Mouse (Mus musculus) left cerebral cortex, postnatal 4 days (tissue): ENCODE data around the gene Flt3. TPM values are rescaled to one million over a fixed set of nuclear protein-coding genes. Genes with fewer than 3 reads are reported as not detected.
A peak's percentile ranks its signal among the peaks of the same experiment; 100 is the strongest.

Source experiments
- DNase-seq: peaks from one replicate; pipeline ENCODE4 v3.0.0-alpha.2; 2022
- intact Hi-C: fragments of 180-260 bp; cut with DNase I; formaldehyde crosslinking; loops from one replicate; pipeline ENCODE4 v1.15.1; 2025
- total RNA-seq, 2 experiments: library from RNA; stranded (reverse); gene quantifications; 2 replicates each; pipeline ENCODE4 v1.2.3; 2021

The Flt3 gene
- under 1 TPM; 0.42 to 0.64 TPM for total RNA-seq

DNA sequence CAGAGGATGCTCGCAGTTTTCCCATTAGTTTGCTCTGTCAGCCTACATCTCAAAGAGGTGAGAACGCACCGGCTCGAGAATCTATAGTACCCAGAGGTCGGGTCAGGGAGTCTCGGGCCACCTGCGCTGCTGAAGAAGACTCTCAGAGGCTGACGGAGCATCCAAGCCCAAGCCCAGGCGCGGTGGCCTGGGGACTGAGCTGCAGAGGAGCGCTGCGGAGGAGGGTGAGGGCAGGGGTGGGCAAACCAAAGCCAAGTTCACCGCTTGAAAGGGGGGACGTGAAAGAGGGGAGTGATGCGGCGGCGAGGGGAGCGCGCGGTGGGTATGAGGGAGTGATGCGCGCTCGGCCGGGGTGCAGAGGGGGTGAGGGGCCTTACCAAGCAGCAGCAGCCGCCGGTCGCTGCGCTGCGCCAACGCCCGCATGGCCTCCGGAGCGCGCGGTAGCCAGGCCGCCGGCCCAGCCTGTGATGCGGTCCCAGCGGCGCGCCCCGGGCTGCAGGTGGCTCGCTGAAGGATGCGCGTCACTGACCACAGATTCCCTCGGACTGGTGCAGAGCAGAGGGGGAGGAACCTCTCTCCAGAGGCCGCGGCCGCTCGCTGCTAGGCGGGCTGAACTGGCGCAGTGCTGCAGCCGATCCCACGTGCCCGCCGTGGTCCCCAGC lies at the start of gene Flt3:
Gene Flt3, minus strand, starts transcription at position 647 of the 662 bp plus-strand sequence.
- intact Hi-C loops: loop anchor here (10.0 kb wide), 1 partner anchor 445 kb away; no protein-coding TSS in a partner anchor
- peak; percentile 10 for DNase-seq

DNA sequence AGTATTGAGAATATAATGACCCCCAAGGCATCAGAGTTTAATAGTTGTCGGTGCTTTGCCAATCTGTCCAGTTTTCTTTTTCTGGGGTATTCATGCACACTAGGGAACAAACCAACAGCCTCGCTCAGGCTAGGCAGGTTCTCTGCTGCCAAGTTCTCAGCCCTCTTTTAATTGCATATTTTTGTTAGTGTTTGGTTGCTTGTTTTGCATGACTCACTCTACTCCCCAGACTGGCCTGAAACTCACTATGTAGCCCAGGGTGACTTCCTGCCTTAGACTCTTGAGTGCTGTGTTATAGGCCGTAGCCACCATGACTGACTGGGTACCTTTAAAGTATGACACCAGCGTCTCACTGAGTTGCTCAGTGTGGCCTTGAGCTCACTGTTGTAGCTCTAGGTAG lies 48.6 kb upstream of the Flt3 start:
- DNase-seq: no peak
- intact Hi-C loops: no loop called here

DNA sequence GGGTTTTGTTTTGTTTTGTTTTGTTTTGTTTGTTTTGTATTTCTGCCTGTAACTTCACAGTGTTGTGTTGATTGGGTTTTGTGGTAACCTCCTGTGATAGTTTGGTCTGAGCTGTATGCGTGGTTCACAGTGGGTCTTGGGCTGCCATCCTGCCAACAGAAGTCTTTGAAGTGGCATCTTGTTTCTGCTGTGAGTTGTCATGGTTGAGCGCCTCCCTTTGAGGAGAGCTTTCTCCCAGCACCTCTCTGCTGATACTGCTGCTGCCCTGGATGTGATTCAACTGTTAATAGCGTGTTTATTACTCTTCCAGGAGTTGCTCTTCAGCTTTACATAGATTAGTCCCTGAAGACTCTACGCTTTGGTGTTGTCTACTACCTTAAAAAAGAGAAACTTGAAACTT lies 48.2 kb upstream of the Flt3 start:
- DNase-seq: peak; percentile 17
- intact Hi-C loops: no loop called here

DNA sequence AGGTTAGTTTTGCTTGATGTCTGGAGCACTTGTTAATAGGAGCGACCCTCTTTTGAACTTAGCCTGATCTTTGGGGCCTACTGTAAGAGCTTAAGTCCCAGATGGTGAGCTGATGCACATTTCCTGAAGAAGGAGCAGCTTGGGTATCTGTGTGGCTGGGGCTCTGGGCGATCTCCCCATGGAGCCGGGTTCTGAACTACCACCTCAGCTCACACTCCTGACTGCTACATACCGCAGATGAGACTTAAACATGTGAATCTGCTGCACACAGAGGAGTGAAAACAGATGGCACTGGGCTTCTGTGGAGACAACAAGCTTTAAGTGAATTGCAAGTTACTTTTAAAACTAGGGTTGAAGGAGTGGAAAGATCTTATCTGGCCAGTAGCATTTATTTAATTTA lies 45.0 kb upstream of the Flt3 start:
- no peak for DNase-seq

DNA sequence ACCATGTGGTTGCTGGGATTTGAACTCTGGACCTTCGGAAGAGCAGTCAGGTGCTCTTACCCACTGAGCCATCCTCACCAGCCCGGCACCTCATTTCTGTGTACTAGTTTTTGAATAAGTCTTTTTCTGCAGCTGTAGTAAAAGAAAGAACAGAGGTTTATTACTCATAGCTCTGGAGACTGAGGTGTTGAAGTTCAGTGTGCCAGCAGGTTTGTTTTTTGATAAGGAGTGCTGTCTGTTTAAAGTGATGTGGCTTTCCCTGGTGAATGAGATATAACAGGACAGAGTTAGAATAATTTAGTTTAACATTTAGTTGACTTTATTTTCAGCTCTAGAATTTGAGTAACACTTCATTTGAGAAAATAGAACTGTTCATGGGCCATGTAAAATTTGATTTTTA lies 44.5 kb upstream of the Flt3 start:
- DNase-seq: no peak
- intact Hi-C loops: no loop called here

More for the DNA sequence above, 45.0 kb upstream of the Flt3 start:
- intact Hi-C loops: no loop called here

DNA sequence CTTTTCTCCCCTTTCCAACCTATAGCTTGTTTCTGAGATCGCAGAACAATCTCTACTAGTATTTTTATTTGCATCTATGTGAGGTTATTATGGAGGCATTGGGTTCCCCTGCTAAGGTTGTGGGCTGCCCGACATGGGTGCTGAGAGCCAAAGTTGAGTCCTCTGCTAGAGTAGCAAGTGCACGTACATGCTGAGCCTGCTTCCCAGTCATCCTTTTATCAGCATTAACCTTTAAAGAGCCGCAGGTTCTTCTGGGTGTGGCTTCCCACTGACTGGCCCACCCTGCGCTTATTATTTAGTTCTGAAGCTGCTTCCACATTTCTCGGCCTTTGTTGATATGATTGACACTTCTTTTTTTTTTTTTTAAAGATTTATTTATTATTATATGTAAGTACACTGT lies 44.0 kb upstream of the Flt3 start:
- intact Hi-C loops: no loop called here
- no peak for DNase-seq

DNA sequence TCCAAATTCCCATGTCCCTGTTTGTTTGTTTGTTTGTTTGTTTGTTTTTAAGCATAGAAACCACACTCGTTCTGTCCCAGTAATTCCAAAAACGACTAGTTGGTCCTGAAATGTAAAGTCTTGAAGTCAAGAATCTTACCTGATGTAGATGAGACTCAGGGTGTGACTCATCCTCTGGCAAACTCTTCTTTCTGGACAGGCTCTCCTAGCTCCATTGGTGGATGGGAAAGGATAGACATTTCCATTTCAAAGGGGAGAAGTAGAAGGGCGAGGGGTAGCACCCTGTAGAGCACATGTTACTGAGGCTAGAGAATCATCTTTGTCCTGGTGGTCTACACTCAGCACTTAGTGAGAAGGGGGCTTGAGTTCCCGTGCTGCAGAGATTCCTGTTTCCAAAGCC lies 42.5 kb upstream of the Flt3 start:
- DNase-seq: no peak
- intact Hi-C loops: no loop called here

DNA sequence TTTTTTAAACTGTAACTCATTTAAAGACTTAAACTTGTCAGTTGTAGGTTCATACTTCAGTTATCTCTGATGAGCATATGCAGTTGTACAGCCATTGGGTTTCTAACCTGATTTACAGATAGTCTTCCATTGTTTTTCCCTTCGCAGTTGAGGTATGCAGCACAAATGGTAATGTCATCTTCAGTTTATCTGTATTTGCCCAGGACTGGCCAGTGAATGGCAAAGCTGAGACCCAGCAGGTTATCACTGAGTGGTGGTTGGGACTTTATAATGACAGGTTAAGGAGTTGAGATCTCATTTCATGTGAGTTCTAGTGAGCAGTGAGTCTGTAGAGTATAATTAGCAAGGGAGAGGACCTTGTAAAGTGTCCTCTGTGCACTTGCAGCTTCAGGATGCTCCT lies 41.7 kb upstream of the Flt3 start:
- intact Hi-C loops: no loop called here
- DNase-seq: no peak

DNA sequence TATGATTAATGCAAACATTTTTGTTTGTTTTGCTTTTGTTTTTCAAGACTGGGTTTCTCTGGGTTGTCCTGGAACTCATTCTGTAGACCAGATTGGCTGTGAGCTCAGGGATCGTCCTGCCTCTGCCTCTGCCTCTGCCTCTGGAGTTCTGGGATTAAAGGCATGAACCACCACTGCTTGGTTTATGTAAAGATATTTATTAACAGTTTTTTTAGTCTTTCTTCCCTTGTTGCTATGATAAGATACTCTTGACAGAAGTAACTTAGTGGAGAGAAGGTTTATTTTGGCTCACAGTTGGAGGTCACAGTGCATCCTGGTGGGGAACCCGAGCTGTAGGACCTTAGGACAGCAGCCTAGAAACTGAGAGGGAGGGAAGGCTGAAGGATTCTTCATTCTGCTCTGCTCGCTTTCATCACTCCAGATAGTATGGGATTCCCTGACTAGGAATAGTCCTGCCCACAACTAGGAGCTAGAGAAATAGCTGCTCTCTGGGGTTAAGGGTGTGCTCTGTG lies 40.8 kb upstream of the Flt3 start:
- intact Hi-C loops: no loop called here
- no peak for DNase-seq

DNA sequence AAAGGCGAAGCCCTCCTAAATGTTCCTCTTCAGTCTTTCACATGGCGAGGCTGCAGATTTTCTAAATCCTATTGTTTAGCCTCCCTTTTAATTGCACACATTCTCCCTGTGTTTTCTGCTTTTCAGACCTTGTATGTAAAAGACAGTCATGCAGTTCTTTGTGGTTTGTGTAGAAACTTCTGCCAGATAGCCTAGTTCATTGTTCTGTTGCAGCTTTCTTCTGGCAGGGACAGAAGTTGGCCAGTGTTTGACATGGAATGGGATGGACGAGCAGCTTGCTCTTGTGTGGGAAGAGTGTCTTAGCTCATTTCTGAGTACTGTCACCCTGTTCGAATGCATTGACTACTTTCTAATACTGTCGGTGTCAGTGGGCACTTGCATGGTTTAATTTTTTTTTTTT lies 36.2 kb upstream of the Flt3 start:
- no peak for DNase-seq
- intact Hi-C loops: no loop called here

DNA sequence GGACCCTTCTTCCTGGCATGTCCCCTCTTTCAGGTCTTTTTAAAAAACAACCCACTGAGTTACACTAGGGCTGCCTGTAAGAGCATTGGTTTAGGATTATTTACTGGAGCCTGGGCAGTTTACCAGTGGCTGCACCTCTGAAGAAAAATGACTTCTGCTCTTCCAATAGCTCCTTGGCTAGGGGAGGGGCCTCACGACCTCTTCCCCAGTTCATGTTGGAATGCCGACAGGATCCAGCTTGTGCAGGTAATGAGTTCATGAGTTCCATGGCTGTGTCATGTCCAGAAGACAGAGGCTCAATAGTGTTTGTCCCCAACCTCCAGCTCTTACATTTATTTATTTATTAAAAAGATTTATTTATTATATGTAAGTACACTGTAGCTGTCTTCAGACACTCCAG lies 35.5 kb upstream of the Flt3 start:
- intact Hi-C loops: no loop called here
- no peak for DNase-seq

DNA sequence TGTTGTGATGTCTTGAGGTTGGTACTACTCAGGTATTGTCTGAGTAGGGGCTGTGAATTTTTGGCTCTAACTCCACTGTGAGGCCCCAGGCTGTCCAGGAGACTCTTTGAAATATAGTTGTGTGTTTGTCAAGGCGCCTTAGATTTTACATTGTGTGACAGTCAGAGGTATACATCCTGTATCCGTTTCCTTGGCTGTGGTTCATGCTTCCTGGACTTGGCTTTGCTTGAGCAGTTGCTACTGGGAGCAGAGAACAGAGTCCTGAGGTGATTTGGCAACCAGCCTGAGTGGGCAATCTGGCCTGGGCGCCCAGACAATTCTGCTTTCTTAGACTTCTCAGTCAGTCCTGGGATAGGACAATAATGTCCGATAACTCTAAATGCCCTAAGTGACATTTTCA lies 34.9 kb upstream of the Flt3 start:
- intact Hi-C loops: no loop called here
- peak; percentile 84 for DNase-seq

DNA sequence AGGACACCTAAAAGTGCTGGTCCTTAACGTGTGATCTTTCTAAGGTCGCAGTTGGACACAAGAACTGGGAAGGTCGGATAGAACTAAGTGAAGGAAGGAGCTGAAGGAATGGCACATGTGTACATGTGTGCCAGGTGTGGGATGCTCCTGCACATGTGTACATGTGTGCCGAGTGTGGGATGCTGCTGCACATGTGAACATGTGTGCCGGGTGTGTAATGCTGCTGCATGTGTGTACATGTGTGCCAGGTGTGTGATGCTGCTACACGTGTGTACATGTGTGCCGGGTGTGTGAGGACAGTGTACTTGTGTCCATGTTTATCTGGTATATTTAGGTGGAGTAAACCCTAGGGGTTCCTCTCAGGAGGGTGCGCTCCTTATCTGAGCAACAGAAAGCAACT lies 32.6 kb upstream of the Flt3 start:
- intact Hi-C loops: no loop called here
- no peak for DNase-seq

DNA sequence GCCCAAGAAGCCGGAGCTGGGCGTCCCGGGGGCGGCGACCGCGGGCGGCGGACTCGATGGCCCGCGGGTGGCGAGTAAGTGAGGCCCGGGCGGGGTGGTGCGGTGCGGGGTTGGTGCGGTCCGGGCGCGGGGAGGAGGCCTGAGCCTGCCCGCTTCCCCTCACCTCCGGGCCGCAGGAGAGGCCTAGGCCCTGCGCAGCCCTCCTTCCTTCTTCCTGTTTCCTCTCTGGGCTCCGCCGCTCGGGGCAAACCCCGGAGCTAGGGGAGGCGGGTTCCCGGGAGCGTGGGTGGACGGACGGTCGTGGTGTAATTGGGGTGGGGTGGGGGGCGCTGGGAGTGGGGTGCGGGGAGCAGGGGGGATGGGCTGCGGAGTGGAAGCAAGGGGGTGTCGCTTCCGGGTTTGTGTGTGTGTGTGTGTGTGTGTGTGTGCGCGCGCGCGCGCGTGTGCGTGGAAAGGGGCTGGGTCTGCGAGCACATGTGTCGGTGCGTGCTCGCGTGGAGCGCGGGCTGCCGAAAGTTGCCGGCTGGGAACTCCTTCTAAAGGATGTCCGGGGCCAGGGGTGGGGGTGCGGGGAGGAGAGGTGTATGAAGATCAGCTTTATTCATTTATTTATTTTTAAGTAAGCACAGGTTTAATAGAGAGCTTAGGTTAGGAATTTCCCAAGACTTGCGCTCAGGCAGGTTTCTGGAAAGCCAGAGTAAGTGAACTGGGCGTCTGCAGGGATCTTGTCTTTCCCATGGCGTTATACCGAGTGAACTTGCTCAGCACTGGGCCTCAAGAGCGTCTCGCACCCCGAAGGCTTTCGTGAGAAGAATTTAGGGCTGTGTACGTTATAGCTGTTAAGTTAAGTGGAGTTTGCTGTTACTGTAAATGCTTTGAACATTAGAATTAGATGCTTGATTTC lies 30.9 kb upstream of the Flt3 start:
- intact Hi-C loops: no loop called here
- peak; percentile 76 for DNase-seq

DNA sequence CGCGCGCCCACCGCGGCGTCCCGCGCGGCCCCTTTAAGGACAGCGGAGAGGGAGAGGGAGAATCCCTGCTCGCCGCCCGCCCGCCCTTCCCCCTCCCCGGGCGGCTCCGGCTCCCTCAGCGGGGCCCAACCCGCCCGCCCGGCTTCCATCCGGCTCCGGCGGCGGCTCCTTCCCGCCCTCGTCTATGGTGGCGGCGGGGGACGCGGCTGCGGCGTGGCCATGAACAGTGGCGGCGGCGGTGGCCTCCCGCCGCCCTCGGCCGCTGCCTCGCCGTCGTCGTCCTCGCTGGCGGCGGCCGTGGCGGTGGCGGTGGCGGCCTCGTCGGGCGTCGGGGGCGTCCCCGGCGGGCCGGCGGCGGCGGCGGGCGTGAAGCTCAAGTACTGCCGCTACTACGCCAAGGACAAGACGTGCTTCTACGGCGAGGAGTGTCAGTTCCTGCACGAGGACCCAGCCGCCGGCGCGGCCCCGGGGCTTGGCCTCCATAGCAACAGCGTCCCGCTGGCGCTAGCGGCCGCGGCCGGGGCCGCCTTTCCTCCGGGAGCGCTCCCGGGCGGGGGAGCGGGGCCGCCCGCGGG lies 30.2 kb upstream of the Flt3 start:
- intact Hi-C loops: no loop called here
- peak; percentile 44 for DNase-seq

DNA sequence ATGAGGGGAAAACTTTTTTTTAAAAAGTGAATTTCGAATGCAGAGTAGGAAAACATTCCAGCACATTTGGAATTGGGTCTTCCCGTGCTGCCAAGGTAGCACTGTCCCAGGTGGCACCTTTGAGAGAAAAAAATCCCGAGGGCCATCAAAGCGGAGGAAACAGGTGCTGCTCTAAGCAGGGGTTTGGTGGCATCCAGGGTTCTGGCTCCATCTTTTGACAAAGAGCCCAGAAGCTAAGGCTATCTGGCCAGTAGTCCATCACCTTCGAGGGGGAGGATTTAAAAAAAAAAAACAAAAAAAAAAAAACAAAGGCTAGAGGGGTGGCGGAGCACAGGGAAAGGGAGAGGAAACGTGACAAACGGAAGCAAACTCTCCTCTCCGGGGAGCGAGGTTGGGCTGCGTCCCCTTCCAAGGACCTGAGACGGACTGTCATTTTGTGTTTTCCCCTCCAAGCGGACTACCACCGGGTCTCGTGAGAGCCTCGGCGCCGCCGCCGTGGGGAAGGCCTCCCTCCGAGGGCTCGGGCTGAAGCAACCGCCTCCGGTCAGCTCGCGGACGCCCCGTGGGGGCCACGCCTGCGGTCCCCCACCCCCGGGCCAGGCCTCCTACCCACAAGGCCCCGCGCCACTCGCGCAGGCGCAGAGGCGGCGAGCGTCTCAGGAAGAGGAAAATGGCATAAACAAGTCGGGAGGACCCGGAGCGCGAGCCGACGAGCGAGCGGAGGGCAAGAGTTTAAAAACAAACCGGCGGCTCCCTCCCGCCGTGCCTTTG lies 29.4 kb upstream of the Flt3 start, which contains the start of gene Pan3:
Gene Pan3, plus strand, starts transcription at position 627 of the 771 bp plus-strand sequence.
- intact Hi-C loops: no loop called here
- peak; percentile 96 for DNase-seq

DNA sequence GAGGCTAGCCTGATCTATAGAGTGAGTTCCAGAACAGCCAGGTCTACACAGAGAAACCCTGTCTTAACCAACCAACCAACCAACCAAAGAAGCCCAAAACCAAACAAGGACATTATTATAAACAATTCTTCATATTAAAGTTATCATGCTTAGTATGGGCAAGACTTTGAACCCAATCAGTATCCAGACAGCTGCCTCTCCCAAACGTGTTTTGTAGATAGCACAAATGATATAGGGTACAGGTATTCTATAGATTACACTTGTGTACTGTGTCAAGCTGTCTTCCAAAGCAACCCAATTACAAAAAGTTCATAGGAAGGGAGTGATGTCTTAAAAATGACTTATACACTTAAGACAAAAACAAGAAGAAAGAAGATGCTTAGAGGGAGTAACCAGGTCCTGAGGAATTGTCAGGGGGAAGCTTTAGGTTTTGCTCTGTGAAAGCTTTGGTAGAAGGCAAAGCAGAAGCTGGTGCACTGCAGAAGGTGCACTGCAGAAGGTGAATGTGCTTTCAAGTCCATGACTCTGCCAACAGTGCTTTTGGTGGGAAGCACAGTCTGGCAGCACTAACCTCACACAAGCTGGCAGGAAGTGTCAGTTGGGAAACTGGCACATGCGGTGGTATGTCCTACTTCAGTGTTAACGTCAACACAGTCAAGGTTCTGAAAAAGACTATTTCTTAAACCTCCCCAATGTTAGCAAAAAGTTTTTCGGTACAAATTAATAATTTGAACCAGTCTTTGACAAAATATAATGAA lies 25.9 kb upstream of the Flt3 start:
- DNase-seq: no peak
- intact Hi-C loops: no loop called here

DNA sequence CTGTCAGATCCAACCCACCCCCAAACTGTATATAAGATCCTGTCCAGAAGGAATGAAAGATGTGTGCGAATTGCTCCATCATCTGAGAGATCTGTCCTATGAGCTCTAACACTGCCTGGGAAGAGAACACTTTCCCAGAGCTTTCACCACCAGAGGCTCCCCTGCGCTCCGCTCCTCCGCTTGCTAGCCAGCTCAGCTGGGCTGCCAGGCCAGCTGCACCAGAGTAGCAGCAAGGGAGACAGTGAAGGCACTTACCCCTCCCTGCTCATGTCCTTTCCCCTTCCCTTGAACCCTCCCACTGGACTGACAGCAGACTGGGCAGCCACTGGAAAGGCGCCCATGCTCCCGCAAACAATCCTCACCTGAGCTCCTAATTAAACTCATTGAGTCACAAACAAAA lies 23.3 kb upstream of the Flt3 start:
- intact Hi-C loops: no loop called here
- no peak for DNase-seq

DNA sequence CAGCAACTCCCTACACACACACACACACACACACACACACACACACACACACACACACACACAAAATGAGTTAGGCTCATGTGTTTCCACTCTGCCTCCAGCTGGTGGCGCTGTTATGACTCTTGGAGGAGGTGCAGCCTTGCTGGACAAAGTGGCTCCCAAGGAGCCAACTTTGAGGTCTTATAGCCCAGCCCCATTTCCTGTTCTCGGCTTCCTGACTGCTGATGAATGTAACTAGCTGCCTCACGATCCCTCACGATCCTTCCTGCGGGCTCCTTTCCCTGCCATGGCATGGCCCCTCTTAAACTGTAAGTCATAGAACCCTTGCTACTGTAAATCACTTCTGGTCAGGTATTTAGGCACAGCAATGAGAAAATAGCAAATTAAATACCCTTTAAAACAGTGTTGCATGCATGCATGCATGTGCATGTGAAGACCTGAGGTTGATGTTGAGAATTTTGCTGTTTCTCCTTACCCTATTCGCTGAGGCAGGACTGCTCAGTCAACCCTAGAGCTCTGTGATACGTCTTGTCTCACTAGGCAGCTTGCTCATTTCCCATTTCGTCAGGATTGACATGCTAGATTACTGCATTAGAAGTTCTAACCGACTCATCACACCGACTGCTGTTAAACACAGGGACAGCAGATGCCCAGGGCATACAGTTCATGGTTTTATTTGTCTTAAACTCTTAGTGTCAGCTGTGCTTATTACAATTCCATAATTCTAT lies 18.3 kb upstream of the Flt3 start:
- DNase-seq: peak; percentile 29
- intact Hi-C loops: no loop called here
